Mouse (Mus musculus) limb, embryonic 13.5 days (tissue): Measurements from ENCODE around the gene Cntnap5b. TPM values are rescaled to one million over a fixed set of nuclear protein-coding genes. Genes with fewer than 3 reads are reported as not detected.

Source experiments
- ATAC-seq: fragments of 200-750 bp; cut with Nextera tagmentation; 2 replicates; pipeline ENCODE4 v1.8.0; 2017; ENCODE audit warnings: low read depth, moderate number of reproducible peaks, moderate TSS enrichment; ENCODE audit not compliant: low FRiP score
- H3K27ac ChIP-seq: fragments of 300-500 bp; sonication (generic); 2 replicates; pipeline ENCODE4 v1.5.1; 2015; ENCODE audit warnings: inconsistent platforms, mild to moderate bottlenecking, moderate library complexity
- H3K27me3 ChIP-seq: fragments of 300-500 bp; sonication (generic); 2 replicates; pipeline ENCODE4 v1.6.1; 2015; ENCODE audit warnings: mild to moderate bottlenecking, inconsistent platforms
- H3K36me3 ChIP-seq: fragments of 300-500 bp; sonication (generic); 2 replicates; pipeline ENCODE4 v1.6.1; 2015; ENCODE audit warnings: inconsistent platforms, mild to moderate bottlenecking, moderate library complexity
- H3K4me1 ChIP-seq: fragments of 300-500 bp; sonication (generic); 2 replicates; pipeline ENCODE4 v1.6.1; 2015; ENCODE audit warnings: inconsistent platforms
- H3K4me2 ChIP-seq: fragments of 300-500 bp; sonication (generic); replicated peaks from 2 replicates; pipeline ENCODE4 v1.6.1; 2015; ENCODE audit warnings: inconsistent platforms, mild to moderate bottlenecking, moderate library complexity
- H3K4me3 ChIP-seq: fragments of 300-500 bp; sonication (generic); 2 replicates; pipeline ENCODE4 v1.5.1; 2015; ENCODE audit warnings: moderate library complexity, mild to moderate bottlenecking, inconsistent platforms
- H3K9ac ChIP-seq: fragments of 300-500 bp; sonication (generic); 2 replicates; pipeline ENCODE4 v1.6.1; 2015; ENCODE audit warnings: mild to moderate bottlenecking, inconsistent platforms
- H3K9me3 ChIP-seq: fragments of 300-500 bp; sonication (generic); 2 replicates; pipeline ENCODE4 v1.6.1; 2016; ENCODE audit warnings: inconsistent platforms
- WGBS: fragments of 180-500 bp; shearing (Covaris S2); methylation state at CpG from one replicate; pipeline ENCODE4 v1.1.7; 2015; 5-methylcytosine and 5-hydroxymethylcytosine counted together
- polyA plus RNA-seq: library from polyadenylated mRNA; unstranded; fragments of >200 nt; fragmentation: Nextera tagmentation; extraction: Ambion mirVana; gene quantifications from 2 replicates; pipeline ENCODE4 v1.2.1, GENCODE M21; 2015

The Cntnap5b gene
- polyA plus RNA-seq, 1 experiment from 2014 or later: not detected

- no peak for ATAC-seq
- H3K4me2 ChIP-seq: no peak overlapping the region
- H3K4me1 ChIP-seq: no peaks in the 10 kb centered on the region
- no peak overlapping the region for H3K9ac ChIP-seq
- H3K27me3 ChIP-seq: no peaks in the 10 kb centered on the region
- no peak overlapping the region for H3K4me3 ChIP-seq
- no peaks in the 10 kb centered on the region for H3K9me3 ChIP-seq
- H3K36me3 ChIP-seq: no peaks in the 10 kb centered on the region
- no peak overlapping the region for H3K27ac ChIP-seq
Measured at GRCm38 (mm10) chr1:100251964-100252363, 479.4 kb downstream of the Cntnap5b start.

GRCm38 (mm10) chr1:100310687-100311086, 538.1 kb downstream of the Cntnap5b start:
- no peak for ATAC-seq
- H3K4me3 ChIP-seq: no peak overlapping the region
- no peaks in the 10 kb centered on the region for H3K9me3 ChIP-seq
- H3K9ac ChIP-seq: no peak overlapping the region
- H3K27ac ChIP-seq: no peak overlapping the region
- H3K36me3 ChIP-seq: no peaks in the 10 kb centered on the region
- WGBS: 79% methylated on average over 1 of the region's 1 CpGs
- H3K4me2 ChIP-seq: no peak overlapping the region
- H3K27me3 ChIP-seq: no peaks in the 10 kb centered on the region
- no peaks in the 10 kb centered on the region for H3K4me1 ChIP-seq

- no peaks in the 10 kb centered on the region for H3K36me3 ChIP-seq
- ATAC-seq: no peak
- H3K9me3 ChIP-seq: no peaks in the 10 kb centered on the region
- WGBS: 82% methylated on average over 3 of the region's 3 CpGs
- no peak overlapping the region for H3K27ac ChIP-seq
- H3K4me2 ChIP-seq: no peak overlapping the region
- no peak overlapping the region for H3K4me3 ChIP-seq
- no peaks in the 10 kb centered on the region for H3K4me1 ChIP-seq
- no peak overlapping the region for H3K9ac ChIP-seq
- H3K27me3 ChIP-seq: no peaks in the 10 kb centered on the region
Measured at GRCm38 (mm10) chr1:100331066-100331465, 558.5 kb downstream of the Cntnap5b start.

- 81% methylated on average over 5 of the region's 5 CpGs for WGBS
- ATAC-seq: no peak
- no peaks in the 10 kb centered on the region for H3K27me3 ChIP-seq
- H3K36me3 ChIP-seq: no peaks in the 10 kb centered on the region
- no peak overlapping the region for H3K4me2 ChIP-seq
- no peaks in the 10 kb centered on the region for H3K4me1 ChIP-seq
- H3K9ac ChIP-seq: no peak overlapping the region
- no peak overlapping the region for H3K4me3 ChIP-seq
- H3K27ac ChIP-seq: no peak overlapping the region
- H3K9me3 ChIP-seq: no peaks in the 10 kb centered on the region
Measured at GRCm38 (mm10) chr1:100369415-100370113, 597.0 kb downstream of the Cntnap5b start.

GRCm38 (mm10) chr1:100386252-100386651, 613.7 kb downstream of the Cntnap5b start:
- Histone ChIP-seq H3K27ac (no peak overlapping the region), H3K4me3 (no peak overlapping the region), H3K4me2 (no peak overlapping the region), H3K9me3 (no peaks in the 10 kb centered on the region), H3K4me1 (no peaks in the 10 kb centered on the region), H3K36me3 (no peaks in the 10 kb centered on the region), H3K27me3 (no peaks in the 10 kb centered on the region), H3K9ac (no peak overlapping the region)
- 69% methylated on average over 1 of the region's 1 CpGs for WGBS
- ATAC-seq: no peak

GRCm38 (mm10) chr1:100394034-100394433, 621.5 kb downstream of the Cntnap5b start:
- Histone ChIP-seq H3K4me2 (no peak overlapping the region), H3K9ac (no peak overlapping the region), H3K4me3 (no peak overlapping the region), H3K27me3 (no peaks in the 10 kb centered on the region), H3K27ac (no peak overlapping the region), H3K9me3 (no peaks in the 10 kb centered on the region), H3K36me3 (no peaks in the 10 kb centered on the region), H3K4me1 (no peaks in the 10 kb centered on the region)
- no peak for ATAC-seq

GRCm38 (mm10) chr1:100416658-100417224, 644.2 kb downstream of the Cntnap5b start:
- no peak overlapping the region for H3K27ac ChIP-seq
- H3K27me3 ChIP-seq: no peaks in the 10 kb centered on the region
- H3K4me3 ChIP-seq: no peak overlapping the region
- no peaks in the 10 kb centered on the region for H3K4me1 ChIP-seq
- H3K36me3 ChIP-seq: no peaks in the 10 kb centered on the region
- no peaks in the 10 kb centered on the region for H3K9me3 ChIP-seq
- no peak for ATAC-seq
- H3K9ac ChIP-seq: no peak overlapping the region
- no peak overlapping the region for H3K4me2 ChIP-seq

- Histone ChIP-seq H3K27me3 (no peaks in the 10 kb centered on the region), H3K4me2 (no peak overlapping the region), H3K4me1 (no peaks in the 10 kb centered on the region), H3K9me3 (no peaks in the 10 kb centered on the region), H3K27ac (no peak overlapping the region), H3K4me3 (no peak overlapping the region), H3K9ac (no peak overlapping the region), H3K36me3 (no peaks in the 10 kb centered on the region)
- no peak for ATAC-seq
- 82% methylated on average over 1 of the region's 1 CpGs for WGBS
Measured at GRCm38 (mm10) chr1:100430038-100430774, 657.6 kb downstream of the Cntnap5b start.

GRCm38 (mm10) chr1:100463877-100464276, 691.3 kb downstream of the Cntnap5b start:
- Histone ChIP-seq H3K27me3 (no peaks in the 10 kb centered on the region), H3K4me3 (no peak overlapping the region), H3K4me2 (no peak overlapping the region), H3K27ac (no peak overlapping the region), H3K4me1 (no peaks in the 10 kb centered on the region), H3K36me3 (no peaks in the 10 kb centered on the region), H3K9ac (no peak overlapping the region), H3K9me3 (no peaks in the 10 kb centered on the region)
- WGBS: 87% methylated on average over 2 of the region's 2 CpGs
- no peak for ATAC-seq

- ATAC-seq: no peak
- H3K36me3 ChIP-seq: no peaks in the 10 kb centered on the region
- 76% methylated on average over 1 of the region's 1 CpGs for WGBS
- no peak overlapping the region for H3K4me3 ChIP-seq
- H3K4me2 ChIP-seq: no peak overlapping the region
- no peak overlapping the region for H3K9ac ChIP-seq
- H3K27me3 ChIP-seq: no peaks in the 10 kb centered on the region
- no peaks in the 10 kb centered on the region for H3K9me3 ChIP-seq
- H3K4me1 ChIP-seq: no peaks in the 10 kb centered on the region
- no peak overlapping the region for H3K27ac ChIP-seq
Measured at GRCm38 (mm10) chr1:100465226-100465625, 692.7 kb downstream of the Cntnap5b start.

- no peak for ATAC-seq
- no peaks in the 10 kb centered on the region for H3K9me3 ChIP-seq
- H3K27ac ChIP-seq: no peak overlapping the region
- 71% methylated on average over 1 of the region's 1 CpGs for WGBS
- H3K27me3 ChIP-seq: no peaks in the 10 kb centered on the region
- H3K4me1 ChIP-seq: no peaks in the 10 kb centered on the region
- H3K36me3 ChIP-seq: no peaks in the 10 kb centered on the region
- H3K9ac ChIP-seq: no peak overlapping the region
- H3K4me2 ChIP-seq: no peak overlapping the region
- H3K4me3 ChIP-seq: no peak overlapping the region
Measured at GRCm38 (mm10) chr1:100467595-100467994, 695.0 kb downstream of the Cntnap5b start.

- no peaks in the 10 kb centered on the region for H3K4me1 ChIP-seq
- no peak for ATAC-seq
Measured at GRCm38 (mm10) chr1:100509866-100510265, 737.3 kb downstream of the Cntnap5b start.

More at GRCm38 (mm10) chr1:100509866-100510265, 737.3 kb downstream of the Cntnap5b start:
- H3K4me3 ChIP-seq: no peak overlapping the region
- H3K27me3 ChIP-seq: no peaks in the 10 kb centered on the region
- no peaks in the 10 kb centered on the region for H3K36me3 ChIP-seq
- no peak overlapping the region for H3K9ac ChIP-seq
- no peak overlapping the region for H3K27ac ChIP-seq
- no peaks in the 10 kb centered on the region; the same call in 1 of the 2 replicates for H3K9me3 ChIP-seq
- H3K4me2 ChIP-seq: no peak overlapping the region
